Mouse (Mus musculus): ENCODE results near the gene Camkk1.

DNA sequence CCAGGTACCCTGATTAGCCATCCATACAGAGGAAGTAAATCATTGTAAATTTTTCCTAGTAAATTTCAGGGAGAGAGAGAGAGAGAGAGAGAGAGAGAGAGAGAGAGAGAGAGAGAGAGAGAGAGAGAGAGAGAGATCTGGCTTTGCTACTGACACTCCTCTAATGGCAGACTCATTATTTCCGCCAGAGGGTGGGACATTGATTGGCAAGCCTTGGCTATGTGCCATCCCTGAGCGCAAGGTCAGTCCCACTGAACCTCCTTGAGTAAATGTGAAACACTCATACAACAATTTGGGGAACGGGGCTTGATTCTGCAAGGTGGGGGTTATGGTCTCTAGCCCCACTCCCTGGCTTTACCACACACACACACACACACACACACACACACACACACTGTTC, 11.7 kb upstream of the Camkk1 start:
- no peak for TF ChIP-seq CTCF (IDR thresholded peaks at IDR 0.05; ENCODE audit: borderline replicate concordance, extremely low read depth, insufficient read depth, insufficient read length)
- TF ChIP-seq POLR2A (IDR thresholded peaks at IDR 0.05; ENCODE audit: borderline replicate concordance, extremely low read depth, insufficient read depth, insufficient read length, poor library complexity, severe bottlenecking): no peak

All from brain, embryonic 14.5 days (tissue).